In the genomic region with DNA sequence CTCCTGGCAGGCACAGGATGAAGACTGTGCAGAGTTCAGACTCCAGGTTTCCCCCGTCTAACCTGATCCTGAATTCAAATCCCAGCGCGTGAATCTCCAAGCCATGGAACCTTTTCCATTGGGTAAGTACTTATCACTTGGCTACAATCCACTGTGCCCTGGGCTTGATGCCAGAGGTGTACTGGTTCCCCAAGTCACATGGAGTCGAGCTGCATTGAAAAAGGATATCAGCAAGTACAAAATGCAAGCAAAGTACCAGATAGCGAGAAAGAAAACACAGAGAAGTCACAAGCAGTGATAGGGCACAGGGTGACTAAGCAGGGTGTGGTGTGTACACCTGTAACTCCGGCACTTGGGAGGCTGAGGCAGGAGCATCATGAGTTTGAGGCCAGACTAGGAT, we compare ENCODE assay signal across 9 mouse cellular contexts. TPM values are rescaled to one million over a fixed set of nuclear protein-coding genes. Genes with fewer than 3 reads are reported as not detected.
A peak's percentile ranks its signal among the peaks of the same experiment; 100 is the strongest.
DNase-seq lines count a peak whose midpoint lies in the region; ATAC-seq and TF ChIP-seq lines count a peak whose summit lies in the region.
"Had no signal": no experiment of that assay in that cellular context is flagged by ENCODE, and none has a peak within 500 bp of the region (broad histone marks: within the 10 kb centered on the region; RNA-seq: fewer than 3 reads in every experiment).

No protein-coding gene starts in this region.

- 51% methylated on average over 6 of the region's 6 CpGs for WGBS in intestine, postnatal 0 days
- WGBS in forebrain, embryonic 16.5 days, result 81% methylated on average over 6 of the region's 6 CpGs

- no peak overlapping the region for H3K4me3 ChIP-seq in intestine, postnatal 0 days (ENCODE audit: low read depth, low read length)
- no peak overlapping the region for H3K4me3 ChIP-seq in forebrain, embryonic 16.5 days (replicated peaks; ENCODE audit: low read length)
- H3K4me3 ChIP-seq: embryonic facial prominence, embryonic 13.5 days had no signal

- intact Hi-C loops in heart, postnatal 25 days (cut with DNase I), result no loop called here

- no peak overlapping the region for H3K9ac ChIP-seq in intestine, postnatal 0 days (ENCODE audit: low read depth, low read length)
- H3K9ac ChIP-seq in forebrain, embryonic 16.5 days (replicated peaks; ENCODE audit: low read depth, low read length), result no peak overlapping the region
- H3K9ac ChIP-seq: embryonic facial prominence, embryonic 13.5 days had no signal

- no peak overlapping the region for H3K27ac ChIP-seq in intestine, postnatal 0 days (ENCODE audit: low read depth, low read length)
- H3K27ac ChIP-seq in forebrain, embryonic 16.5 days (ENCODE audit: low read length), result no peak overlapping the region
- H3K27ac ChIP-seq: embryonic facial prominence, embryonic 13.5 days had no signal

- DNase-seq in heart, adult 11 months, result peak; percentile 96
- no peak for DNase-seq in heart, postnatal 25 days (ENCODE audit: low spot score)
- DNase-seq in cerebellum, postnatal 25 days, result peak; percentile 30 to 66
- DNase-seq in frontal cortex, postnatal 10 days (ENCODE audit: low spot score in 2 of 2), result no peak
- no peak for DNase-seq in right cerebral cortex, postnatal 36 days (ENCODE audit: low spot score in 2 of 2)

- no peaks in the 10 kb centered on the region; the same call in 1 of the 2 replicates for H3K4me1 ChIP-seq in intestine, postnatal 0 days (replicated peaks; ENCODE audit: control insufficient read depth, insufficient read depth, low read length)
- H3K4me1 ChIP-seq in forebrain, embryonic 16.5 days (replicated peaks; ENCODE audit: control insufficient read depth, insufficient read depth, low read length), result no peaks in the 10 kb centered on the region

- TF ChIP-seq CTCF in intestine, postnatal 0 days (IDR thresholded peaks at IDR 0.05; ENCODE audit: low read depth), result no peak

- H3K4me2 ChIP-seq in intestine, postnatal 0 days (replicated peaks; ENCODE audit: low read depth), result no peak overlapping the region
- H3K4me2 ChIP-seq in forebrain, embryonic 16.5 days (ENCODE audit: low read length), result no peak overlapping the region
- H3K4me2 ChIP-seq: embryonic facial prominence, embryonic 13.5 days had no signal

- H3K9me3 ChIP-seq in intestine, postnatal 0 days (ENCODE audit: control insufficient read depth), result no peaks in the 10 kb centered on the region
- no peaks in the 10 kb centered on the region for H3K9me3 ChIP-seq in forebrain, embryonic 16.5 days (ENCODE audit: control insufficient read depth, low read length)
- H3K9me3 ChIP-seq: embryonic facial prominence, embryonic 13.5 days had no signal

- H3K36me3 ChIP-seq in intestine, postnatal 0 days (ENCODE audit: control insufficient read depth, insufficient read depth), result no peaks in the 10 kb centered on the region; the same call in 1 of the 2 replicates
- no peaks in the 10 kb centered on the region for H3K36me3 ChIP-seq in forebrain, embryonic 16.5 days (ENCODE audit: control insufficient read depth, insufficient read depth)
- H3K36me3 ChIP-seq: embryonic facial prominence, embryonic 13.5 days had no signal

- H3K27me3 ChIP-seq in intestine, postnatal 0 days (replicated peaks; ENCODE audit: control insufficient read depth, insufficient read depth, low read length), result no peaks in the 10 kb centered on the region
- no peaks in the 10 kb centered on the region for H3K27me3 ChIP-seq in forebrain, embryonic 16.5 days (replicated peaks; ENCODE audit: control insufficient read depth, insufficient read depth, low read length)
- H3K27me3 ChIP-seq: embryonic facial prominence, embryonic 13.5 days had no signal

- peak; percentile 77 for ATAC-seq in intestine, postnatal 0 days
- peak; percentile 60 for ATAC-seq in megakaryocyte-erythroid progenitor cell, adult 5-6 weeks (replicated peaks; ENCODE audit: low FRiP score, low TSS enrichment, poor library complexity, severe bottlenecking)
- ATAC-seq in forebrain, embryonic 16.5 days, result no peak

RNA-seq across cellular contexts. Expression of gene Utrn, which starts 14.9 kb away (rescaled TPM):
- 10 to 100 TPM; 67.1 to 69.4 TPM for total RNA-seq in heart, postnatal 25 days (2021)
- 21.5 and 22.6 TPM in 2 replicates for polyA plus RNA-seq in intestine, postnatal 0 days (2015; fragmentation: Nextera tagmentation; extraction: Ambion mirVana)
- total RNA-seq in megakaryocyte-erythroid progenitor cell, adult 5-6 weeks (2014; fragmentation: Nextera tagmentation), result 22.7 and 27.6 TPM in 2 replicates
- 17.9 and 24.2 TPM in 2 replicates for total RNA-seq in megakaryocyte-erythroid progenitor cell, adult 5-6 weeks (2017)
- polyA plus RNA-seq in forebrain, embryonic 16.5 days (2015; fragmentation: Nextera tagmentation; extraction: Ambion mirVana), result 18.8 and 20.3 TPM in 2 replicates

Comparison
In these comparisons a context has a peak if more than half of its experiments do, and no peak if none do; other contexts are left out.
1. DNase-seq: peak in heart, adult 11 months (single experiment) and cerebellum, postnatal 25 days (2 of 2); none in heart, postnatal 25 days (single experiment), frontal cortex, postnatal 10 days (0 of 2) and right cerebral cortex, postnatal 36 days (0 of 2).